Mouse (Mus musculus): ENCODE results near the gene Tmco1.

GRCm38 (mm10) chr1:167266720-167267119 is 41.5 kb upstream of the Tmco1 start:
- TF ChIP-seq POLR2A (IDR thresholded peaks at IDR 0.05; ENCODE audit: control insufficient read depth, low read depth, low read length), result no peak
- no peak for TF ChIP-seq CTCF (IDR thresholded peaks at IDR 0.05; ENCODE audit: control insufficient read depth, insufficient read depth, insufficient replicate concordance, low read depth, low read length)
